Mouse (Mus musculus) heart, postnatal 36 days (tissue): ENCODE measurements around the gene Gm10577. TPM values are rescaled to one million over a fixed set of nuclear protein-coding genes. Genes with fewer than 3 reads are reported as not detected.

Experiments
- DNase-seq, 2 experiments: peaks; one replicate each; pipeline ENCODE4 v3.0.0; 2021 to 2022
- intact Hi-C: fragments of 180-260 bp; cut with DNase I; formaldehyde crosslinking; loops from one replicate; pipeline ENCODE4 v1.15.1; 2025
- total RNA-seq, 2 experiments: library from RNA; stranded (reverse); gene quantifications; 2 replicates each; pipeline ENCODE4 v1.2.3; 2021

Gene Gm10577
- total RNA-seq, result not detected

DNA sequence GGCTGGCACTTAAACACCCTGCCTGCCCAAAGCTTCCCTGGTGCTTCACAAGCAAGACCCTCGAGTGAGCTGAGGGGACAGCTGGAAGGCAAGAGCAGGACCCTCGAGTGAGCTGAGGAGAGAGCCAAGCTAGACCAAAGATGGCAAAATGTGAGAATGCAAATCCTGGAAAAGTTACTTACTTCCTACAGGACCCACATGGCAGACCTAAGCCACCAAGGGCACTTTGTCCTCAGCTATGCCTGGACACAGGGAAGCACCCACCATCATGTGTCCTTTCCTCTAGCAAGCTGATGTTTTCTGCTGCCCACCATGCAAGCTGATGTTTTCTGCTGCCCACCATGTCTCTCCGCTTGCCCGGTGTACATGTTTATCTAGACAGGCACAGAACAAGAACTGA lies at the start of gene Gm10577:
TSS of gene Gm10577 (minus strand) at position 101 of the 400 bp plus-strand sequence.
- intact Hi-C loops, result no loop called here
- no peak for DNase-seq

DNA sequence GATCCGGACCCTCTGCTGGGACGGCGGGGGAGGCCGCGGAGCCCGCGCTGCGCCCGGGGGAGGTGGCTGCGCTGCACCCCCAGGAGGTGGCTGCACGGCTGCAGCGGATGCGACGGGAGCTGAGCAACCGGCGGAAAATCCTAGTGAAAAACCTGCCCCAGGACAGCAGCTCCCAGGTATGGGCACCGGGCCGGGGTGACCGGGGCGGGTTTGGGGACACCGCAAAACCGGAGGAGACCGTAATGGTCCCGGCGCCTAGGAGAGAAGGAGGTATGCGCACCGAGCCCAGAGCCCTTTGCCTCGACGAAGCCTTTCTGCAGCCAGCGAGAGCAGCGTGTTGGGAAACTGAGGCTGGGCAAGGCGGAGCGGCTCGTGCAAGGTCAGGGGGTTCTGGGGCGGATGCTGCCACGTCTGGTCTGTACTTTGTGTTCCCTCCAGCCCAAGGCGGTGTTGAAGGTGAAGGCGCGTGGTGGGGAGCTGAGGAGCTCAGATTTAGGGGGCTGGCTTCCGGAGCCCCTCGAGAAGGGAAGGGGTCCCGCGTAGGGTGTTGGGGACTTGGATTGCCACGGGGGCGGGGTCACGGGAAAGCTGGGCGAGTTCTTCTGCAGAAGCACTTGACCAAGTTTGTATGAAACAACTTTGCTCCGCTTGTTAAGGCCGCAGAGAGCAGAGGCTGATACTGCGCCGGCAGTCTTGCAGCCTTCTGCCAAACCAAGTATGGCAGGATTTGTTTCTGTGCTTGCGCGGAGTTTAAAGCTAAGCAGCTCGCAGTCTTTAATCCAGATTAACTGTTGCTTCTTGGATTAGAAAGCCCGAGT lies 48.9 kb upstream of the Gm10577 start:
- peak; percentile 13 to 31 for DNase-seq
- intact Hi-C loops, result no loop called here

DNA sequence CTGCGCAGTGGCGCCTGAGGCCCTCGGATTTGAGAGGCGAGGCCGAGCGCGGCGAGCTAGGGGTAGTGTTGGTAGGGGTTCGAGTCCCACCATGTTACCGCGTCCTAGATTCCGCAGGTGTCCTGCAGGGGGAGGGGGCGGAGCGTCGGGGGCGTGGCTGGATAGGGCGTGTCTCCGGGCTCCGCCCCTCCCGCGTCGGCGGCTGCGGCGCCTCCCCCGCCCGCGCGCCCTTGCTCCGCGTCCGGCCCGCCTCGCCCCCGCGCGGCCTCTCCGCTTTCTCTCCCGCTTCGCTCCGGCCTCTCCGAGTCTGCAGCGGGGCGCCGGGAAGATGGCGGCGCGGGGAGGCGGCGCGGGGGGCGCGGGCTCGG lies 48.3 kb upstream of the Gm10577 start, which contains the start of gene Raver2:
TSS of gene Raver2 (plus strand) at position 198 of the 368 bp plus-strand sequence.
- intact Hi-C loops, result no loop called here
- DNase-seq, result peak; percentile 38 to 44

DNA sequence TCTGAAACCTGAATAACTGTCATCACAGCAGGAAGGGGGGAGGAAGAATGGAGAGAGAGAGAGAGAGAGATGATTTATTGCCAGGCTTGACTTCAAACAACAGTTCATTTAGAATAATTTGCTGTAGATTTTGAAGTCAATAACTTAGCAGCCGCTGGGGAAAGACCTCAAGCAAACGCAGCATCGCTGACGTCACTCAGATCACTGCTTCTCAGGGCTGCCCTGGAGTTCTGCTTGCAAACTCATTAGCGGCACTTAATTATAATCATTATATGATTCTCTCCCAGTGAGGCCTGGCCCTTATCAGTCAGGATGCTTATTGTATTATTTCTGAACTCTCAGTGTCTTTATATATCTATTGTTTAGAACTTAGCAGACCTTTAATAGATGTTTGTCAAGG lies 45.9 kb upstream of the Gm10577 start:
- intact Hi-C loops, result no loop called here
- DNase-seq, result no peak

DNA sequence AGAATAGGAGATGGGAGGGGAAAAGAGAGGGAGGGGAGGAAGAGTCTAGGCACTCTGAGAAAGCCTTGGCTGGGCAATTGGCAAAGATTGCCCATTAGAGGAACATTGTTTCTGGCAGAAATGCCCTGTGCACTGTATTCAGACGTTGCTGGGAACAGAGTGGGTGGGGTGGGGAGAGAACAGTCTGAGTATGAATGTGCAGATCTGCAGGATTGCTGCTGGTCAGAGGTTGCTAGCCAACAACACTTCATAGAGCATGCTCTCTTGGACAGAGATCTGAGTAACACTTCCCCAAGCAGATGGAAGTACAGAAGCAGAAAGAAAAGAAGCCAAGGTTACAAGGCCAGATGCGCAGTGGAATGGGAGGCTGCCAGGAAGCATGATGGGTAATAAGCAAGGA lies 41.6 kb upstream of the Gm10577 start:
- DNase-seq, result no peak
- intact Hi-C loops, result no loop called here

DNA sequence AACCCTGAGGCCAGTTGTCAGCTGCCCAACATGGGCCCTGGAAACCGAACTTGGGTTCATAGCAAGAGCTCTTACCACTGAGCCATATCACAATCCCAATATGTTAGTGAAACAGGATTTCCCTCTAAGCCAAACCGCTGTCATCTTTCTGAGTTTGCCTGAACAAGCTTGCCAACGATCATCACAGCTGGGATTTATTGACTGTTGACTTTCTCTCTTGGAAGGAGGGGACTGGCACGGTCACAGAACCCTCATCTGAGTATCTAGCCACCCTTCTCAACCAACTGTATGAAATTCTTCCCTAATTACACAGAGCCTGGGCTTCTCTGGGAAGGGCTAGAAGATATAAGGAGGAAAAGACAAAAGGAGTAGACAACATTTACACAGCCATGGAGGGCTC lies 26.1 kb upstream of the Gm10577 start:
- no peak for DNase-seq
- intact Hi-C loops, result no loop called here

DNA sequence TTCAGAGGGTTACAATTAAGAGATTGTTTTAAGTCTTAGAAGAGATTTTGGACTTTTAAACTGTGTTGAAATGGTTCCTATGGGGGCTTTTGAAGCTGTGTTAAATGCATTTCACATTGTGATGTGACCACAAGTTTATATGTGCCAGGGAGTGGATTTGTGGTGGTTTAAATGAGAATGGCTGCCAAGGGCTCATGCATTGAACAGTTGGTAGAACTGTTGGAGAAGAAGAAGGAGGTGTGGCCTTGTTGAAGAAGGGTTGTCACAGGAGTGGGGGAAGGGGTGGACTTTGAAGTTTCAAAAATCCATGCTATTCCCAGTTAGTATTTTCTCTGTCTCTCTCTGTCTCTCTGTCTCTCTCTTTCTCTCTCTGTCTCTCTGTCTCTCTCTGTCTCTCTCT lies 23.7 kb upstream of the Gm10577 start:
- intact Hi-C loops, result no loop called here
- DNase-seq, result no peak

DNA sequence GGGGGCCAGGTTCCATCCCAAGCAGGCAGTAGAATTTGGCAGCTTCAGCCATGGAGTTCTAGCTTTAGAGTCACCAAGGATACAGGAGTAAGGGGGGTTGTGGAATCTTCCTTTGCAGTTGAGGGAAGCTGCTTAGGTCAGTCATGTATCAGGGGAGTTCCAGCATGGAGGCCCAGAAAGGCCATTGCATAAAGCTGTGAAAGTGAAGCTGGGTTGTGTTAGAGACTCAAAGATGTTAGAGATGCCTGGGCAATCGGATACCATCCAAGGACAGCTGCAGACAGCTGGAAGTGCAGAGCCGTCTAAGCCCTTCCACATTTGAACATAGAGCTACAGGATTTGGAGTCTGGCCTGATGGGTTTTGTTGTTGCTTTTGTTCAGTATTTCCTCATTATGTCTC lies 23.2 kb upstream of the Gm10577 start:
- DNase-seq, result peak; percentile 27 to 35
- intact Hi-C loops, result no loop called here

DNA sequence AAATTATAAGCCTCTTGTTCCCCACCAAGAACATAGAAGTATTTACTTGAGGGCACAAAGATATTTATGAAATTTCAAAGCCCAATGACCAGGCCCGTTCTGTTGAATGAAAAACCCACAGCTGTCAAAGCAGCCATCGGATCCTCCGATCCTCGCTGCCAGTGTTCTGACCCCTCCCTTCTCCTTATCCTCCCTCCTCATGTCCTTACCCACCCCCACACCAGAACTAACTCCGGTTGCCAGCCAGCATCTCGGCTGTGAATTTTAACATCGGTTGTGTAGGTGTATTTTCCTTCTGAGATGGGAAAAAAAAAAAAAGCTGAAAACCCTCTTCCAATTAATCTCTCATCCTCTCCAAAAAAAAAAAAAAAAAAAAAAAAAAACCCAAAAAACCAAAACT lies 16.7 kb upstream of the Gm10577 start:
- no peak for DNase-seq
- intact Hi-C loops, result no loop called here

DNA sequence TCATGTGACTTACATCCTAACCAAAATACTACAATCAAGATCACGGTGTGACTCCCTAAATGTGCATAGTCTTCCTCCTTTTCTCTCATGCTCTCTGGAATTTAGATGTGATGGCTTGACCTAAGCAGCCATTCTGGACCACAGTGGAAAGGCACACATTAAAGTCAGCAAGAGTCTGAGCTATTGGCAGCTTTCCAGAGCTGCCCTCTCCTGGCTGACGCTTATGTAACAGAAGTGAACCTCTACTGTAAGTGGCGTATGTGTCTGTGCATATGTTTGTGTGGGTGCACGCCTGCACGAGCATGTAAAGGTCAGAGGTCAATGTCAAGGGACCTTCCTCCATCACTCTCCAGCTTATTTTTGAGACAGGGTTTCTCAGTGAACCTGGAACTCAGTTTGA lies 14.6 kb upstream of the Gm10577 start:
- intact Hi-C loops, result no loop called here

DNA sequence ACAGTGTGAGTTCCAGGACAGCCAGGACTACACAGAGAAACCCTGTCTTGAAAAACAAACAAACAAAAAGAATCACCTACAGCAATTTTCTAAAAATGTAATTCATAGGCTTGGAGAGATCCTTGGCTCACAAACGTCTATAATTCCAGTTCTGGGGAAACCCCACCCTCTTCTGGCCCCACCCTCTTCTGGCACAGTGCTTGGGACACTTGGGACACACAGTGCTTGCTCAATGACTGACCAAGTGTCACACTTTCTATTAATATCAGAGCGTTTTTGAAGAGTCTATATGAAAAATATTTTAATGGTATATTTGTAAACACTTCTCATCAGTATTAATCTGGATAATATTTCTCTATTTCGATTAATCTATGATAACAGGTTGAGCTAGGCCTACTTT lies 12.6 kb upstream of the Gm10577 start:
- intact Hi-C loops, result no loop called here
- no peak for DNase-seq

More for the DNA sequence above, 14.6 kb upstream of the Gm10577 start:
- DNase-seq, result no peak

DNA sequence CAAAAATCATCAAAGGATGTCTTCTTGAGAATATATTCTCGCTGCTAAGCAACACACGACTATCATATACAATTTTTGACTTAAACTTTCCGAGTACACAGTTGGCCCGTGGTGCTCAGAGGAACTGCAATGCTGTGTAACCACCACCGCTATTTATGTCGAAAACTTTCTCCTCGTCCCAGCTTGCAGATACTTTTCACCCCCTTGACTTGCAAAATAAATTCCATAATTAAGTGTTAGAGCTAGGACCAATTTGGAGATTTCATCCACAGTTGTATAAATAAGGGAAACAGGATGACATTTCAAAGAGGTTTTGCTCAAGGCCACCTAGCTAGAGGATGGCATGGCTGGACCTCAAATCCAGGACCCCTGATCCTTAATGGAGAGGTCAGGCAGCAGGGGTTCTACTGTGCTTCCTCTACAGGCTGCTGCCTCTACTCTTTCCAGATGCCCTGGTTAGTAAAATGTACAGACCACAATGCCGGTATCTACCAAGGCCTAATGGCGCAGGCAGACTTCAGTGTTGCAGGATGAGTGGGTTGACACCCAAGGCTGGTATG lies 7.4 kb upstream of the Gm10577 start:
- intact Hi-C loops, result no loop called here
- DNase-seq, result no peak

DNA sequence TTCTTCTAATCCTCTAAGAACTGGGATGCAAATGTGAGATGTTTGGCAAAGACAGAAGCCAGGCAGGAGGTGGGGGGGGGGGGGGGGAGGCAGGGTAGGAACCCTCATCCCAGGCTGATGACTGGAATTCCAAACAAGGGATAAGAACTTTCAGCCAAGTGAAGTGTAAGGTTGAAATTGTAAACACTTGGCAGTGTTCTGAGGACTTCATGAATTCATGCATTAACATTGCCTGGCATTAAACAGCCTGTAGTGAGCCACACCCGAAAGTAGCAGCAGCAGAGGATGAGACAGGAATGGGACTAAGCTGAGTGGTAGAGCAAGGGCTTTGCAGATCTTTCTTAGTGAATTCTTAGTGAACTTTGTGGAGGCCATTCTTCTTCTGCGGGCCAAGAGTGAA lies 6.5 kb upstream of the Gm10577 start:
- intact Hi-C loops, result no loop called here
- DNase-seq, result no peak

DNA sequence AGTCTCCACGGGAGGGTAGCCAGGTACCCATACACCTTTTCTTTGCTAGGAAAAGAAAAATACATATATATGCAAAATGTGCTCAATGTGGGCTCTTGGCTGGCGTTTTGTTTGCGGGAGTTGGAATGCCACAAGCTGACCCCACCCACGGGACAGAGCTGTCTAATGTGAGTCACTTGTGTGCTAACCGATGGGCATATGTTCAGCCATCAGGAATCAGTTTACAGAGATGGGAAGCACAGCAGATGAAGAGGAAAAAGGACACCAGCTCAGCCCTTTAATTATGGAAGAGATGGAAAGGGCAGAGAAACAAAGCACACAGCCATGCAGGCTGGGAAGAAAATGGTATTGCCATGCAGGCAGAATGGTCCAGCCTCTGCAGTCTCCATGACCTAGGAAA lies 6.1 kb upstream of the Gm10577 start:
- no peak for DNase-seq
- intact Hi-C loops, result no loop called here

DNA sequence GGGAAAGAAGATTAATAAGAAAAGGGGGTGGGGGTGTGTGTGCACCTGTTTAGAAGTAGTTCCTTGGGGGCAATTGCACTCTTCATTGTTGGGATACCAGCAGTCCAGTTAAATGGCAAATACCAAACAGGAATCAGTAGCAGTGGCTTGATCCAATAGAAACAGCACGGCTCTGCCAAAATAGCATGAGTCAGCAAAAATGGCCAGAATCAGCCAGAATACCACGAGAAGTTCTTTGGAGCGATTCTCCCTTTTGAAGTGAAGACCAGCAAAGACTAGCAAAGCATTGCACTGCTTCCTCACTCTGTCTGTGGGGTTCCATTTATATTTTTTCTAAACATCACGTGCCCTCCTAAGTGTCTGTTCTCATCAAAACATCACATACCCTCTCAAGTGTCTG lies 2.7 kb downstream of the Gm10577 start:
- intact Hi-C loops, result no loop called here
- DNase-seq, result no peak

DNA sequence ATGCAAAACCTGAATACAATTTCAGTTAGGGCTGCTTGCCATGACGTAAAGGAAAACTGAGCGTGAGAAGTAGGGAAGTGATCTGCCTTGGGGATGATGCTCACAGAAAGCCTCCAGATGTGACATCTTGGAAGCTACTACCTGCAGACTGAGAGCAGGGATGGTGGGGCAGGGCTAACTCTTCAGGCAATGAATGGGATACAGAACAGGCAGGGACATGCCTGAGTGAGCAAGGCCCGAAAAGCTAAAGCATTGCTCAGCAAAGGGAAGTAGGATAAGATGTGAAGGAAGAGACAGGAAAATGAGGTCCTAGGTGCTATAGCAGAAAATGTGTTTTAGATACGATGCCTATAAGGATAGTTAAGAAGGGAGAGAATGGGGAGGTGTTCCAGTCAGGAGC lies 11.4 kb downstream of the Gm10577 start:
- no peak for DNase-seq
- intact Hi-C loops, result no loop called here

DNA sequence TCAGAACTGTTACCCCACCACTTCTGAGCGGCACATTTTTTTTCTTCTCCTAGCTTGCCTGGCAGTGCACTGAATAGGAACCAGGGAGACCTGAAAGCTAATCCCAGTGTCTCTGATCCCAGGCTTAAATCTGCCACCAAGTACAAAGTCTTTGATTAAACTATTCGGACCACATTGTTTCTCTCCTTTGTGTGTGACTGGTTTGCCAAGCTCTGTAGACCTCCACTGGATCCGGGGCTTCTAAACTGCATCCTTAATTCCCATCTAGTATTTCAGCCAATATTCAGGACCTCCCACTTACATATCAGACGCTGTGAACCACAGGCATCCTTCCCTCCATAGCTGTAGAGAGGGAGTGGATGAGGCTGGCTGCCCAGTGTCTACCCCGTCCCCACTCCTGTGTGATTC lies 12.1 kb downstream of the Gm10577 start:
- intact Hi-C loops, result no loop called here

DNA sequence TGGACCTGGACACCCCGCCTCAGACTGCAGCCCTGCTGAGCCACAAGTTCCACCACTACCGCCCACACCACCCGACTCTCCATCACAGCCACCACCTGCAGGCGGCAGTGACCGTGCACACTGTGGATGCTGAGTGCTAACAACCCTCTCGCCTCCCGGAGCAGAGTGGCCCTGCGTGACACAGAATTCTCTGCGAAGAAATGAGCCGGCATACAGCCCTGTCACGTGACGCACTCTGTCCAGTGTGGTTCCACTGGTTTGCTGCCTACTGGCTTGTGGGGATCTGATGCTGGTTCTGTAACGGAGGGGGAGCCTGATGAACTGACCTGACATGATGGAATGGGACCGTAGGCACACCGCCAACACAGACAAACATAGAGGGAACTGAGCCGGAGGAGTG lies 17.5 kb downstream of the Gm10577 start:
- no peak for DNase-seq
- intact Hi-C loops, result no loop called here

More for the DNA sequence above, 12.1 kb downstream of the Gm10577 start:
- no peak for DNase-seq

DNA sequence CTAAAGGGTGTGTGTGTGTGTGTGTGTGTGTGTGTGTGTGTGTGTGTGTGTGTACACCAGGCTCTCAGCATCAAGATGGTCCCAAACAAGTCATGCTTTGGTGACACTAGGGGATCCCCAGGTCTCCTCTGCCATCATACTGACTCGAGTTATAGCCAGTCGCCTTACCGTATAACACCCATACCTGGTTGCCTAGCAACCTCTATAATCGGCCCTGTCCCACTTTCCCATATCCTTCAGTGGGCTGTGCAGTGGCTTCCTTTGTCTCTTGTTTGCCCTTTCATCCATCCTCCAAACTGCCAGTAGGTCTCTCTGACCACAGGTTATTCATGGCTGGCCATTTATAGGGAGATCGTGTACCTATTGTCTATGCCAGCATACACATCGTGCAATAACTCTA lies 19.4 kb downstream of the Gm10577 start:
- no peak for DNase-seq
- intact Hi-C loops, result no loop called here

DNA sequence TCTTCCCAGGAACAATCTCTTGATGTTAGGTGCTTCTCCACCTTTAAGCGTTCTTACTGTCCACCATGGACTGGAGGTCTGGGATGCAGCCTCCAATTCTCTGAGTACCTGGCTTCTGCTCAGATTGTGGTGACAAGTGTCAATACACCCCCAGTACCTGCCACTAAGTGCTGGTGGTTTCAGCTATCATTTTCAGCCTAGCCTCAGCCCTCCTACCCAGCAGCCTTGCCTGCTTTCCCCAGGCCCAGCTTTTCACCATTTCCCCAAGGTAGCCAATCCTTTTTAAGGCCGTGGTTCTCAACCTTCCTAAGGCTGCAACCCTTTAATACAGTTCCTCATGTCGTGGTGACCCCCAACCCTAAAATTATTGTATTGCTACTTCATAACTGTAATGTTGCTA lies 19.9 kb downstream of the Gm10577 start:
- DNase-seq, result no peak
- intact Hi-C loops, result no loop called here

DNA sequence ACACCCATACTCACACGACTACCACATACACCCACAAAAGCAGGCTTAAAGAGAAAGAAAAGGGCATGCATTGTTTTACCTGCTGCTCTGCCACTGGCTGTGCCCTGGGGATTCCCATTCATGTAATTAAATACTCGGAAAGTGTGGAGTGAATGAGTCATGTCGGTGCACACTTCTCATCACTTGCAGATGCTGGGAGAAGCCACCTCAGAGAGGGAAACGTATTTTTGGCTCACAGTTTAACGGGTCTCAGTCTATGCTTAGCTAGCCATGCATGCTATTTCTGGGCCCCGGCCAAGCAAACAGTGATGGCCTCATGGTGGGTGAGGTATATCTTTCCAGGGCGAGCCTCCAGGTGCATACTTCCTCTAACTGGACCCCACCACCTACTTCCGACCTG lies 21.6 kb downstream of the Gm10577 start:
- no peak for DNase-seq
- intact Hi-C loops, result loop anchor here (1.0 to 10.0 kb wide), 2 partner anchors 147 to 996 kb away; no protein-coding TSS in a partner anchor

DNA sequence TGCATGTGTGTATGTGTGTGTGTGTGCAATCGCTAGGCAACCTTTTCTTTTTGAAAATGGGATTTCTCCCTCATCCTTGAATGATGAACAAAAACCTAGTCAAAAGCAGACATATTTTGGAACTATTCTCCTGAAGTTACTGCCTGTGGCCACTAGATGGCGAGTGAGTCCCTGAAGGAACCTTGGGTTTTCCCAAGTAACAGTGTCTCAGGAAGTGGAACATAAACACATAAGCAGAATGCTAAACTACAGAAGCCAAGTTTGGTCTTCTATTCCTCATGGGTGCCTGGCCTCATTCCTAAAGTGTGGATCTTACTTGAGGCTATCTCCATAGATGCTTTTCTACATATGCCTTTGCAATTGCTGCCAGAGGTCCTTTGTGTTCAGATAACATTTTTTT lies 22.4 kb downstream of the Gm10577 start:
- DNase-seq, result peak; percentile 42 to 44
- intact Hi-C loops, result loop anchor here (1.0 to 10.0 kb wide), 2 partner anchors 148 to 997 kb away; no protein-coding TSS in a partner anchor
